Mouse (Mus musculus) natural killer cell, adult 2 months (primary cell): ENCODE measurements around the gene Col9a2.

Experiments used
- DNase-seq, 2 experiments: peaks; one replicate each; pipeline ENCODE4 v3.0.0; 2022; ENCODE audit warnings: low spot score in 2 of 2

The Col9a2 gene

DNA sequence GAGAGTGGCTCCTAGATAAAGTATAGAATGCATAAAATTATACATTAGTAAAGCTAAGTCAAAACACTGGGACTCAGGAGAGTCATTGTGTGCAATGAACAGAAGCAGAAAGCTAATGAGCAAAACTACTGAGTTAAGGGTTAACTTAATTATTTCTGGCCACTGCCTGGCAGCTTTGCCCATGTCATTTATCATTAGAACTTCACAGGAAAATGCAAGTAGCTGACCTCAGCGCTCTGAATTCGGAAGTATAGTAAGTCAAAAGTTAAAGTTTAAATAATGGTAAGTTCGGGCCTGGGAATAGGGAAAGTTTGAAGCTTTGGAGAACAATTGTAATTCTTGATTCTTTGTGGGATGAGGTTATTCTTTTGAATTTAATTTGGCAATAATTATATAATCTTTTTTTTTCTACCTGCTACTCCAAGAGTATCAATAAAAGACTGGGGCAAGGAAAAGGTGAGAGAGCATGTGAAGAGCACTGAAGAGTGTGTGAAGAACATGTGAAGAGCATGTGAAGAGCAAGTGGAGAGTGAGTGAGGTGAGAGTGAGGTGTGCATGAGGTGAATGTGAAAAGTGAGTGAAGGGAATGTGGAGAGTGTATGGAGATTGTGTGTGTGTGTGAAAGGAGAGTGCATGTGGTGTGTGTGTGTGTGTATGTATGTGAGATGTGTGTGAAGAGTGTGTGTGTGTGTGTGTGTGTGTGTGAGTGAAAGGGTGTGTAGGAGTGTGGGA lies 38.9 kb downstream of the Col9a2 start:
- DNase-seq: no peak

DNA sequence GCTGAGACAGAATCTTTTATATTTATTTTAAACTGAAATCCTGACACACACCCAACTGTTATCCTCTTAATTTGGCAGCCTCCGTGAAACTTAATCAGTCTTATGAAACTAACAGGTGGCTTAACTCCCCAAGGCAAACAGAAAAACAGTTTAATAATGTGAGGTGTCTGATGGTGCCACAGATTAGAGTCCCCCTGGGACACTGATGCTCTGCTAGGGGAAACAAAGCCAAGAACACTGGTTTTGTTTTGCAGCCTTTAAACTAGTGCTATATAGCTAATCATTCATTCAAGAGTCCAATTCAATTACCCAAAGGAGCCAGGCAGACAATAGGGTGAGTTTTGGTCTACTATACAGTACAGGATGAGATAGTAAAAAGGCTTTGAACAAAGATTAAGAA lies 41.2 kb downstream of the Col9a2 start:
- no peak for DNase-seq

DNA sequence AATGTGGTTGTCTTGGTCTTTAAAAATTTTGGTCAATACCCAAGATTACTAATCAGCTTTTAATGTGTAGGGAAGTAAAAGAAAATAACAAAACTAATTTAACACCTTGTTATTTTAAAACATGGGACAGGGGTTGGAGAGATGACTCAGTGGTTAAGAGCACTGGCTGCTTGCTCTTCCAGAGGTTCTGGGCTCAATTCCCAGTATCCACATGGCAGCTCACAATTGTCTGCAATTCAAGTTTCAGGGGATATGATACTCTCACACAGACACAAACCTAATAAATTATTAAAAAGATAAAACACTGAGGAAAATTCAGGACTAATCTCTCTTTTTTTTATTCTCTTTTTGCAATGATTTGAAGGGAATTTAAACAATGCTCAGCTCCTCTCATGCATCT lies 45.3 kb downstream of the Col9a2 start:
- DNase-seq: no peak

DNA sequence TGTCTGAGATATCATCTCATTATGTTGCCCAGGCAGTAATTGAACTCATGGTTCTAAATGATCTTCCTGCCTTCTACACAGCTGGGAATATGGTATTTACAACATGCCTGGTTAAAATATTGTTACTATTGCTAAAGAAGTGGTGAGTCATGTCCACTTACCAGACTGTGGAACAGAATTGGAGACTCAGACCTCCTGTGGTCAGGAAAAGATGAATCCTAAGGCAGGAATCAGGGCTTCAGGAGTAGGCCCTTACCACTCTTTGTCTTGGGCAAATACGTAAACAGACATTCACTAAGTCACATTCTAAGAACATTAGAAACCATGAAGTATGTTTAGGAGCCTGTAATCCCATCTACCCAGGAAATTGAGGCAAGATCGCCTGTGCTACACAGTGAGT lies 49.5 kb downstream of the Col9a2 start:
- DNase-seq: no peak

DNA sequence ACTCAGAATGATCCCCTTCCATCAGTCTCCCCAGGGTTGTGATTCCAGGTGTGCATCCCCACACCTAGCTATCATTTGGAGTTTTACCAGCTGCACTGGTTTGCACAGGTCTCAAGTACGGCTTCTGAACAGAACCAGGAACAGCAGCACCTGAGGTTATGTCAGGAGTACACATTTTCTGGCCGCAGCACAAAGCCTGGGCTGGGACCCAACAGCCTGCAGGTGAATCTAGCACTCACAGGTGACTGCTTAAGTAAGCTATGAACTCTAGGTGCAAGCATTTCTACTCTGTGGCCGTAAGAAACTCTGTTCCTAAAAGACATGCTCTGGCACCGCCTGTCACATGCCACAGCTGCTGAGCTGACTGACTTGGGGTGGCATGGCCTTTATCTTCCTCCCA lies 51.0 kb downstream of the Col9a2 start:
- DNase-seq: no peak

DNA sequence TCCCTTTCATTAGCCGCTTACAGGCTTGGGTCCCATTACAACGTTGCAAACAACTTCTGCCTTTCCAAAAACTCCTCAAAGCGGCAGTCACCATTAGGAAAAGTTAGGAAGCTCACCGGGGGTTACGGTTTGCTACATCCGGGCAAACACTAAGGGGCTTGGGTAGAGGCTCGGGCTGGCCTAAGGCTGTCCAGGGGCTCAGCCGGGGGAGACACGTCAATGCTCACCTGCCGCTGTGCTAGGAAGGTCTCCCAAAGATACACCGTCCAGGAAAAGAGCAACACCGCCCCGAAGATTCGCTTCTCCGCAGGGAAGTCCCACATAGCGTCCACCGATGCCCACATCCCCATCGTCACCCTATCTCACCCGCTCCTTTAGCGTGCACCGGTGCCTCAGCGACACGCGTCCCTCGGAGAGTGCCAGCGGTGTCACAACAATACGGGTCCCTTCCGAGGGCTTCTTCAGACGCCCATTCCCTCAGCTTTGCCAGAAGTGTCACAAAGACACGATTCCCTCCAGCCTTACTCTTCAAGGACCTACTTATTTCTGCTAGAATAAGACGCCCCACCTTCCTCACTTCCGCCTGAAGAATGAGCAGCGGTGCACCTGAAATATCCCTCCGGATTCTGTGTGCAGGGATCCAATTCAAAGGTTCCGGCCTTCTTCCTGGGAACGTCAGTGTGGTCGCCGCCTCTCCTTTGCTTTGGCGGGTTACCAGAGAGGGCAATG lies 58.6 kb downstream of the Col9a2 start, which contains the start of gene Zmpste24:
Gene Zmpste24, minus strand, starts transcription at position 592 of the 729 bp plus-strand sequence.
- DNase-seq: peak; percentile 73 to 82

DNA sequence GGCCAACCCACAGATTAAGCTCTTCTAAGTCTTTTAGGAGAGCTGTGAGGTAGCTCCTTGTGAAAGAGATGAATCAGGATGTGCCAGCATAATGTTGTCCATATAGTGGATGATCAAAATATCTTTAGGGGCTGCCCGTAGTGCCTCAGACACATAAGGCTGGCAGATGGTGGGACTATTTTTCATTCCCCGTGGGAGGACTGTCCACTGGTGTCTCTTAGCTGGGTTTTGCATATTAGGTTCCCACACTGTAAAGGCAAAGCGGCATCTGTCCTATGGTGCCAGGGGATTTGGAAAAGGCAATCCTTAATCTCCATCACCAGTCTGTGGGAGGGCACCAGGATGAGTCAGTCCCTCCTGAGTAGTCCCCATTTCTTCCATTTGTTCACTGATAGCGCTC lies 64.1 kb downstream of the Col9a2 start:
- no peak for DNase-seq
